Mouse (Mus musculus) bone marrow, adult 2 months (tissue): Measurements from ENCODE around the gene Zbtb5. TPM values are rescaled to one million over a fixed set of nuclear protein-coding genes. Genes with fewer than 3 reads are reported as not detected.

ENCODE experiments used
- H3K27ac ChIP-seq: fragments of 200-500 bp; 2 replicates; pipeline ENCODE4 v1.5.1; 2012; ENCODE audit warnings: low read depth, mild to moderate bottlenecking, control low read depth, inconsistent platforms, low read length; ENCODE audit not compliant: control insufficient read depth, poor library complexity, insufficient read depth
- H3K4me1 ChIP-seq: fragments of 200-500 bp; 2 replicates; pipeline ENCODE4 v1.6.1; 2011; ENCODE audit warnings: low read length; ENCODE audit not compliant: control insufficient read depth, insufficient read depth
- H3K4me3 ChIP-seq: fragments of 200-500 bp; replicated peaks from 2 replicates; pipeline ENCODE3; 2011; ENCODE audit warnings: mild to moderate bottlenecking, low read depth, low read length, control low read depth; ENCODE audit not compliant: control insufficient read depth
- CTCF ChIP-seq: fragments of 200-500 bp; IDR thresholded peaks from 2 replicates; pipeline ENCODE4 v1.5.1; 2011; ENCODE audit warnings: low read length, control low read depth; ENCODE audit not compliant: control insufficient read depth, insufficient read depth
- POLR2A ChIP-seq: fragments of 200-500 bp; IDR thresholded peaks from 2 replicates; pipeline ENCODE4 v1.6.1; 2011; ENCODE audit warnings: low read depth, mild to moderate bottlenecking, control low read depth, low read length, borderline replicate concordance; ENCODE audit not compliant: control insufficient read depth
- WGBS: fragments of 180-500 bp; shearing (Covaris S2); methylation state at CpG from one replicate; pipeline ENCODE4 v1.1.7; 2018; 5-methylcytosine and 5-hydroxymethylcytosine counted together
- polyA plus RNA-seq: library from polyadenylated mRNA; stranded (reverse); fragments of >200 nt; gene quantifications from 2 replicates; pipeline ENCODE4 v1.2.4, GENCODE M21; 2011; ENCODE audit warnings: low replicate concordance; ENCODE audit not compliant: missing spikeins, insufficient read depth, insufficient read length

Gene Zbtb5
- polyA plus RNA-seq, 1 experiment: 6.5 TPM

DNA sequence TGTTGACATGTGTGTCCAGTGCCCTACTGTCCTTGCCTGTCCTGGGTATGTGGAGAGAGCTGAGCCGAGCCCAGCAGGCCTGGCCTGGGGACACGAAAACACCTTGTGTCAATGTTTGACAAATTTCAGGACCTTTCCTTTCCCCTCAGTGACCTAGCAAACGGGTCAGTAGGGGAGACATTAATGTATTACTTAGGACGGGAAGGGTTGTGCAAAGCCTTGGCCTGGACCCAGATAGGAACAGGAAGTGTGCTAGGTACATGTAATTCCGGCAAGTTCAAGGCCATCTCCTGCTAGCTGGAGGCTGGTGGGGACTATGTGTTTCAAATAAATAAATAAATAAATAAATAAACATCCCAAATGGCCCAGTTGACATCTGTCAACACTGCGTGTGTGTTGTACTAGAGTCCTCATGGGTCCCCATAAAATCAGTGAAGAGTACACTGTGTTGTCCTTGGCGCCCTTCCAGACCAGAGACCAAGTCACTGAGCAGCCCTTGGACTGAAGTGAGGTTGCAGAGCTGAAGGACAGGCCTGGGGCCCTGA, 32.3 kb downstream of the Zbtb5 start:
- H3K4me1 ChIP-seq: no peaks in the 10 kb centered on the region; the same call in none of the 2 replicates
- no peak overlapping the region for H3K27ac ChIP-seq
- no peak overlapping the region for H3K4me3 ChIP-seq
- TF ChIP-seq CTCF: no peak
- no peak for TF ChIP-seq POLR2A
- 53% methylated on average over 7 of the region's 7 CpGs for WGBS

DNA sequence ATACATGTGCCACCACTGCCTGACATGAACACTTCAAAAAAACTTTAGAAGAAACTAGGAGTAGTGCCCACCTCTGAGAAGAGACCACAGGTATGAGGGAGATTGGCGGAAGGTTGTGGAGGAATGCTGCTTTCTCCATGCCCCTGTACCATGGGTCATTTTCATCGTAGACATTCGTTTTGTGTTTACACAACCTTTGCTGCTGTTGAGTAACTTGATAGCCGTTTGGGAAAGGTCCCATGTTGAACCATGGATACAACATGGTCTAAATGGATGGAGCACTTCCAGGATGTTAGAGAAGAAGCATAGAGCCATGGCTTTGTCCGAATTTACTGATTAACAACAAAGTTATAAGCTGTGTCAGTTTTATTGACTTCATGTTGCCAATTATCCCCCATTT, 34.0 kb downstream of the Zbtb5 start:
- Histone ChIP-seq H3K4me1 (no peaks in the 10 kb centered on the region; the same call in 1 of the 2 replicates), H3K27ac (no peak overlapping the region), H3K4me3 (no peak overlapping the region)
- TF ChIP-seq CTCF: no peak
- no peak for TF ChIP-seq POLR2A
- 79% methylated on average over 5 of the region's 5 CpGs for WGBS

GRCm38 (mm10) chr4:44976921-44977710, 35.1 kb downstream of the Zbtb5 start:
- no peak overlapping the region for H3K4me3 ChIP-seq
- TF ChIP-seq POLR2A (no peak), CTCF (0 out of 2 replicates have a peak, but pooled peaks have one; percentile 8)
- H3K27ac ChIP-seq: no peak overlapping the region
- 84% methylated on average over 10 of the region's 10 CpGs for WGBS
- H3K4me1 ChIP-seq: no peaks in the 10 kb centered on the region

GRCm38 (mm10) chr4:44976026-44976615, 36.1 kb downstream of the Zbtb5 start:
- 79% methylated on average over 6 of the region's 6 CpGs for WGBS
- Histone ChIP-seq H3K27ac (no peak overlapping the region), H3K4me3 (no peak overlapping the region), H3K4me1 (0 out of 2 replicates have a peak, but pooled peaks cover under 1% of the 10 kb centered on the region)
- no peak for TF ChIP-seq POLR2A

- TF ChIP-seq CTCF (no peak), POLR2A (no peak)
- WGBS: 75% methylated on average over 8 of the region's 8 CpGs
- no peak overlapping the region for H3K27ac ChIP-seq
- no peak overlapping the region for H3K4me3 ChIP-seq
- H3K4me1 ChIP-seq: 0 out of 2 replicates have a peak, but pooled peaks cover 1% of the 10 kb centered on the region
Observed at GRCm38 (mm10) chr4:44974331-44974730, 37.9 kb downstream of the Zbtb5 start.

- no peak for TF ChIP-seq CTCF
- no peak for TF ChIP-seq POLR2A
- 44% methylated on average over 14 of the region's 14 CpGs for whole genome bisulfite sequencing
- Histone ChIP-seq H3K27ac (no peak overlapping the region), H3K4me3 (no peak overlapping the region), H3K4me1 (0 out of 2 replicates have a peak, but pooled peaks cover 1% of the 10 kb centered on the region)
Observed at GRCm38 (mm10) chr4:44973871-44974270, 38.3 kb downstream of the Zbtb5 start.

DNA sequence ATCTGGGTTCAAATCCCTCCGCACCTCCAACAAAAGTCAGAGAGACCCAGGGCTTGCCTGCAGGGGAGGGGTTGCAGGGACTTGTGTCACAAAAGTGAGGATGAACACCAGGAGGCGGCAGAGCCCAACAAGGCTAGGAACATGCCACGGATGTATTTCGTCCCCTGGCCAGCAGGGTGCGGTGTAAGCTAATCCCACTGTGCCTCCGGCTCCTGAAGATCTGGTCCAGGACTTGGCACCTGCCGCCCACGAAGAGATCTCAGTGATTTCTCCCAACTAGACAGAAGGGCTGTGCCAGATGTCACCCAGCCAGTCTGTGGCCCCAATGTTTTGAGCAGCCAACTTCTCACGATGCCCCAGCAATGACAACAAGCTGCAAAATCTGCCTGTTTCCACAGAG, 38.8 kb downstream of the Zbtb5 start:
- Histone ChIP-seq H3K27ac (no peak overlapping the region), H3K4me1 (0 out of 2 replicates have a peak, but pooled peaks cover 1% of the 10 kb centered on the region), H3K4me3 (no peak overlapping the region)
- WGBS: 9% methylated on average over 9 of the region's 9 CpGs
- TF ChIP-seq POLR2A (no peak), CTCF (peak; percentile 99)

DNA sequence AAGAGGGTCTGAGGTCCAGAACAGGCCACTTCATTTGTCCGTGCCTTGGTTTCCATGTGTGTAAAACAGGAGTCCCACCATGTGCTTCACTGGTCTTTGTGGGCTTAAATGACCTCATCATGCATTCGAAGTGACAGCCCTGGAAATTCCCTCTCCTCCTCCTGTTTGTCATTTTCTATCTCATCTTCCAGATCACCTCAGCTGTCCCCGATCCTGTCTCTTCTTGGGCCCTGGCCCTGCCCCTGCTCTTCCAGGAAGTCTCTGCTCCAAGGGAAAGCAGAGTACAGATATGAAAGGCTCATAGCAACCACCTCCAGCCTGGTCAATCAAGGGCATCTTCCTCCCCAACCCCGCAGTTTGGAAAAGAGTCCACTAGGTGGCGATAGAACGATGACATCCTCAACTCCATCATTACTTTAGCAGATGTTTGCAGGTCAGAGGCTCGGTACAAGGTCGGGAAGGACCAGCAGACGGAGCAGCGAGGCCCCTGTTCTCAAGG, 41.6 kb downstream of the Zbtb5 start:
- TF ChIP-seq CTCF (peak; percentile 70), POLR2A (no peak)
- Histone ChIP-seq H3K4me3 (no peak overlapping the region), H3K27ac (peak overlapping the region; percentile 74), H3K4me1 (peaks cover 4% of the 10 kb centered on the region; the same call in 1 of the 2 replicates)
- 17% methylated on average over 10 of the region's 10 CpGs for WGBS
